Mouse (Mus musculus) spleen, embryonic (tissue): ENCODE data around the gene Zfp36l2.
"Not testable (repeated sequence)": the region's sequence is repeated elsewhere in the genome, so short reads cannot be mapped to it uniquely, and the experiment has no call there.

ENCODE experiments used
- CTCF ChIA-PET: fragments of 350-600 bp; sonication (Branson Sonifier 250); formaldehyde crosslinking; loops from one replicate; lab custom pipeline; 2022; lab: Charles Lee

The Zfp36l2 gene

GRCm38 (mm10) chr17:84187727-84188373, at the start of gene Zfp36l2:
TSS of gene Zfp36l2 (minus strand) at chr17:84187947.
- CTCF ChIA-PET, result interaction anchor here (0.6 to 4.0 kb wide), 5 partner anchors 13 to 227 kb away, joined by 3 to 31 read pairs (median 3); no protein-coding TSS in a partner anchor

GRCm38 (mm10) chr17:84236781-84237557, 49.2 kb upstream of the Zfp36l2 start:
- CTCF ChIA-PET, result interaction anchor here (0.6 kb wide), 1 partner anchor 462 kb away, joined by 3 read pairs; no protein-coding TSS in a partner anchor

- CTCF ChIA-PET, result no interaction called here
These were observed 47.7 kb upstream of the Zfp36l2 start for GRCm38 (mm10) chr17:84235399-84235928.

- CTCF ChIA-PET, result not testable (repeated sequence)
These were observed 47.0 kb upstream of the Zfp36l2 start for GRCm38 (mm10) chr17:84234785-84235184.

GRCm38 (mm10) chr17:84233758-84234157, 46.0 kb upstream of the Zfp36l2 start:
- CTCF ChIA-PET, result no interaction called here

- CTCF ChIA-PET, result no interaction called here
These were observed 43.6 kb upstream of the Zfp36l2 start for GRCm38 (mm10) chr17:84231361-84231760.

GRCm38 (mm10) chr17:84228223-84228622, 40.5 kb upstream of the Zfp36l2 start:
- CTCF ChIA-PET, result no interaction called here

GRCm38 (mm10) chr17:84226681-84227080, 38.9 kb upstream of the Zfp36l2 start:
- CTCF ChIA-PET, result no interaction called here

- CTCF ChIA-PET, result no interaction called here
These were observed 38.5 kb upstream of the Zfp36l2 start for GRCm38 (mm10) chr17:84226231-84226630.

GRCm38 (mm10) chr17:84224217-84224887, 36.6 kb upstream of the Zfp36l2 start:
- CTCF ChIA-PET, result interaction anchor here (0.5 kb wide), 1 partner anchor 518 kb away, joined by 4 read pairs; no protein-coding TSS in a partner anchor

- CTCF ChIA-PET, result not testable (repeated sequence)
These were observed 31.1 kb upstream of the Zfp36l2 start for GRCm38 (mm10) chr17:84218841-84219240.

GRCm38 (mm10) chr17:84217696-84218095, 29.9 kb upstream of the Zfp36l2 start:
- CTCF ChIA-PET, result no interaction called here

- CTCF ChIA-PET, result no interaction called here
These were observed 27.7 kb upstream of the Zfp36l2 start for GRCm38 (mm10) chr17:84215264-84215960.

- CTCF ChIA-PET, result no interaction called here
These were observed 25.7 kb upstream of the Zfp36l2 start for GRCm38 (mm10) chr17:84213464-84213863.

- CTCF ChIA-PET, result no interaction called here
These were observed 19.9 kb upstream of the Zfp36l2 start for GRCm38 (mm10) chr17:84207611-84208010.

GRCm38 (mm10) chr17:84206239-84206638, 18.5 kb upstream of the Zfp36l2 start:
- CTCF ChIA-PET, result no interaction called here

GRCm38 (mm10) chr17:84204962-84205361, 17.2 kb upstream of the Zfp36l2 start:
- CTCF ChIA-PET, result interaction anchor here (0.6 kb wide), 1 partner anchor 33 kb away, joined by 4 read pairs; no protein-coding TSS in a partner anchor

- CTCF ChIA-PET, result interaction anchor here (0.6 kb wide), 1 partner anchor 207 kb away, joined by 4 read pairs; no protein-coding TSS in a partner anchor
These were observed 15.6 kb upstream of the Zfp36l2 start for GRCm38 (mm10) chr17:84203340-84203739.

- CTCF ChIA-PET, result interaction anchor here (0.7 kb wide), 1 partner anchor 37 kb away, joined by 5 read pairs; no protein-coding TSS in a partner anchor
These were observed 13.4 kb upstream of the Zfp36l2 start for GRCm38 (mm10) chr17:84201183-84201582.

- CTCF ChIA-PET, result no interaction called here
These were observed 10.2 kb upstream of the Zfp36l2 start for GRCm38 (mm10) chr17:84197912-84198344.

GRCm38 (mm10) chr17:84196329-84196728, 8.6 kb upstream of the Zfp36l2 start:
- CTCF ChIA-PET, result no interaction called here
